Mouse (Mus musculus): ENCODE results near the gene Lrrc20. TPM values are rescaled to one million over a fixed set of nuclear protein-coding genes. Genes with fewer than 3 reads are reported as not detected.

Gene Lrrc20
- 6.0 and 7.4 TPM in 2 replicates for polyA plus RNA-seq (2012; rRNA removed)

- peak within 1 kb of the TSS; percentile 68 for H3K27ac ChIP-seq (ENCODE audit: insufficient read depth, low read depth, low read length)
- H3K4me1 ChIP-seq (ENCODE audit: control insufficient read depth, insufficient read depth, insufficient read length, low read length): peaks cover 5% of the 10 kb centered on the region
- H3K4me3 ChIP-seq (ENCODE audit: low read depth, low read length): peak within 1 kb of the TSS; percentile 73
- H3K36me3 ChIP-seq (ENCODE audit: control insufficient read depth, insufficient read depth, low read length): no peaks in the 10 kb centered on the region
- WGBS: under 1% methylated on average over 69 of the region's 70 CpGs
- no peaks in the 10 kb centered on the region for H3K27me3 ChIP-seq (ENCODE audit: control insufficient read depth, insufficient read depth, low read length)
- TF ChIP-seq CTCF (IDR thresholded peaks at IDR 0.05; ENCODE audit: extremely low read depth, insufficient read length, insufficient replicate concordance, low read depth, low read length) (no peak), POLR2A (IDR thresholded peaks at IDR 0.05; ENCODE audit: low read depth, low read length) (peak; percentile 72)
Observed at GRCm38 (mm10) chr10:61475594-61476439, at the start of gene Lrrc20. TSS of gene Lrrc20 (plus strand) at chr10:61475801.

- no peaks in the 10 kb centered on the region for H3K27me3 ChIP-seq (ENCODE audit: control insufficient read depth, insufficient read depth, low read length)
- 19% methylated on average over 2 of the region's 2 CpGs for WGBS
- H3K4me3 ChIP-seq (ENCODE audit: low read depth, low read length): no peak overlapping the region
- H3K27ac ChIP-seq (ENCODE audit: insufficient read depth, low read depth, low read length): peak overlapping the region; percentile 56
- TF ChIP-seq CTCF (IDR thresholded peaks at IDR 0.05; ENCODE audit: extremely low read depth, insufficient read length, insufficient replicate concordance, low read depth, low read length) (no peak), POLR2A (IDR thresholded peaks at IDR 0.05; ENCODE audit: low read depth, low read length) (no peak)
- H3K4me1 ChIP-seq (ENCODE audit: control insufficient read depth, insufficient read depth, insufficient read length, low read length): peaks cover 8% of the 10 kb centered on the region; the same call in 1 of the 2 replicates
- peaks cover 16% of the 10 kb centered on the region for H3K36me3 ChIP-seq (ENCODE audit: control insufficient read depth, insufficient read depth, low read length)
Observed at GRCm38 (mm10) chr10:61426251-61426757, 49.3 kb upstream of the Lrrc20 start.

GRCm38 (mm10) chr10:61427951-61428350, 47.6 kb upstream of the Lrrc20 start:
- Histone ChIP-seq H3K27ac (ENCODE audit: insufficient read depth, low read depth, low read length) (no peak overlapping the region), H3K27me3 (ENCODE audit: control insufficient read depth, insufficient read depth, low read length) (no peaks in the 10 kb centered on the region), H3K36me3 (ENCODE audit: control insufficient read depth, insufficient read depth, low read length) (peaks cover 26% of the 10 kb centered on the region), H3K4me3 (ENCODE audit: low read depth, low read length) (no peak overlapping the region), H3K4me1 (ENCODE audit: control insufficient read depth, insufficient read depth, insufficient read length, low read length) (peaks cover 8% of the 10 kb centered on the region; the same call in 1 of the 2 replicates)
- 76% methylated on average over 6 of the region's 6 CpGs for WGBS
- no peak for TF ChIP-seq CTCF (IDR thresholded peaks at IDR 0.05; ENCODE audit: extremely low read depth, insufficient read length, insufficient replicate concordance, low read depth, low read length)
- no peak for TF ChIP-seq POLR2A (IDR thresholded peaks at IDR 0.05; ENCODE audit: low read depth, low read length)

GRCm38 (mm10) chr10:61428416-61428815, 47.2 kb upstream of the Lrrc20 start:
- 61% methylated on average over 4 of the region's 4 CpGs for WGBS
- no peak for TF ChIP-seq CTCF (IDR thresholded peaks at IDR 0.05; ENCODE audit: extremely low read depth, insufficient read length, insufficient replicate concordance, low read depth, low read length)
- TF ChIP-seq POLR2A (IDR thresholded peaks at IDR 0.05; ENCODE audit: low read depth, low read length): no peak
- H3K4me1 ChIP-seq (ENCODE audit: control insufficient read depth, insufficient read depth, insufficient read length, low read length): peaks cover 8% of the 10 kb centered on the region; the same call in 1 of the 2 replicates
- H3K36me3 ChIP-seq (ENCODE audit: control insufficient read depth, insufficient read depth, low read length): peaks cover 30% of the 10 kb centered on the region
- no peak overlapping the region for H3K27ac ChIP-seq (ENCODE audit: insufficient read depth, low read depth, low read length)
- H3K4me3 ChIP-seq (ENCODE audit: low read depth, low read length): no peak overlapping the region
- no peaks in the 10 kb centered on the region for H3K27me3 ChIP-seq (ENCODE audit: control insufficient read depth, insufficient read depth, low read length)

GRCm38 (mm10) chr10:61429043-61429442, 46.6 kb upstream of the Lrrc20 start:
- Histone ChIP-seq H3K27me3 (ENCODE audit: control insufficient read depth, insufficient read depth, low read length) (no peaks in the 10 kb centered on the region), H3K4me3 (ENCODE audit: low read depth, low read length) (no peak overlapping the region), H3K4me1 (ENCODE audit: control insufficient read depth, insufficient read depth, insufficient read length, low read length) (peaks cover 8% of the 10 kb centered on the region; the same call in 1 of the 2 replicates), H3K27ac (ENCODE audit: insufficient read depth, low read depth, low read length) (no peak overlapping the region), H3K36me3 (ENCODE audit: control insufficient read depth, insufficient read depth, low read length) (peaks cover 36% of the 10 kb centered on the region)
- 87% methylated on average over 5 of the region's 5 CpGs for WGBS
- no peak for TF ChIP-seq POLR2A (IDR thresholded peaks at IDR 0.05; ENCODE audit: low read depth, low read length)
- TF ChIP-seq CTCF (IDR thresholded peaks at IDR 0.05; ENCODE audit: extremely low read depth, insufficient read length, insufficient replicate concordance, low read depth, low read length): no peak

GRCm38 (mm10) chr10:61431375-61431774, 44.2 kb upstream of the Lrrc20 start:
- no peaks in the 10 kb centered on the region for H3K27me3 ChIP-seq (ENCODE audit: control insufficient read depth, insufficient read depth, low read length)
- no peak overlapping the region for H3K4me3 ChIP-seq (ENCODE audit: low read depth, low read length)
- TF ChIP-seq POLR2A (IDR thresholded peaks at IDR 0.05; ENCODE audit: low read depth, low read length): no peak
- TF ChIP-seq CTCF (IDR thresholded peaks at IDR 0.05; ENCODE audit: extremely low read depth, insufficient read length, insufficient replicate concordance, low read depth, low read length): no peak
- H3K4me1 ChIP-seq (ENCODE audit: control insufficient read depth, insufficient read depth, insufficient read length, low read length): peaks cover 4% of the 10 kb centered on the region; the same call in 1 of the 2 replicates
- peaks cover 50% of the 10 kb centered on the region for H3K36me3 ChIP-seq (ENCODE audit: control insufficient read depth, insufficient read depth, low read length)
- no peak overlapping the region for H3K27ac ChIP-seq (ENCODE audit: insufficient read depth, low read depth, low read length)
- 82% methylated on average over 9 of the region's 9 CpGs for WGBS

GRCm38 (mm10) chr10:61440202-61440800, 35.3 kb upstream of the Lrrc20 start:
- Histone ChIP-seq H3K4me3 (ENCODE audit: low read depth, low read length) (no peak overlapping the region), H3K4me1 (ENCODE audit: control insufficient read depth, insufficient read depth, insufficient read length, low read length) (peaks cover 5% of the 10 kb centered on the region), H3K27ac (ENCODE audit: insufficient read depth, low read depth, low read length) (no peak overlapping the region), H3K27me3 (ENCODE audit: control insufficient read depth, insufficient read depth, low read length) (no peaks in the 10 kb centered on the region), H3K36me3 (ENCODE audit: control insufficient read depth, insufficient read depth, low read length) (peaks cover 4% of the 10 kb centered on the region; the same call in 1 of the 2 replicates)
- TF ChIP-seq CTCF (IDR thresholded peaks at IDR 0.05; ENCODE audit: extremely low read depth, insufficient read length, insufficient replicate concordance, low read depth, low read length): no peak
- TF ChIP-seq POLR2A (IDR thresholded peaks at IDR 0.05; ENCODE audit: low read depth, low read length): no peak
- WGBS: 60% methylated on average over 7 of the region's 7 CpGs

Measured in small intestine, adult 2 months (tissue).